Mouse (Mus musculus) liver, embryonic 11.5 days (tissue): Measurements from ENCODE around the gene Secisbp2l. TPM values are rescaled to one million over a fixed set of nuclear protein-coding genes. Genes with fewer than 3 reads are reported as not detected.

Experiments used
- ATAC-seq: fragments of 200-750 bp; cut with Nextera tagmentation; replicated peaks from 2 replicates; pipeline ENCODE4 v1.8.0; 2017; ENCODE audit warnings: moderate number of reproducible peaks, mild to moderate bottlenecking, moderate TSS enrichment, moderate library complexity; ENCODE audit not compliant: low FRiP score
- DNase-seq: peaks from one replicate; pipeline ENCODE4 v3.0.0-alpha.2; 2017; ENCODE audit warnings: low spot score
- H3K27ac ChIP-seq: fragments of 300-500 bp; sonication (generic); 2 replicates; pipeline ENCODE4 v1.5.1; 2014; ENCODE audit warnings: mild to moderate bottlenecking, low read depth, low read length, control low read depth
- H3K27me3 ChIP-seq: fragments of 300-500 bp; sonication (generic); replicated peaks from 2 replicates; pipeline ENCODE4 v1.6.1; 2014; ENCODE audit warnings: low read length, mixed read lengths; ENCODE audit not compliant: control insufficient read depth, insufficient read depth
- H3K36me3 ChIP-seq: fragments of 300-500 bp; sonication (generic); 2 replicates; pipeline ENCODE4 v1.6.1; 2014; ENCODE audit warnings: mild to moderate bottlenecking, low read length, moderate library complexity, mixed read lengths; ENCODE audit not compliant: control insufficient read depth, insufficient read depth
- H3K4me1 ChIP-seq: fragments of 300-500 bp; sonication (generic); replicated peaks from 2 replicates; pipeline ENCODE4 v1.6.1; 2014; ENCODE audit warnings: low read length, mixed read lengths; ENCODE audit not compliant: control insufficient read depth, insufficient read depth
- H3K4me2 ChIP-seq: fragments of 300-500 bp; sonication (generic); 2 replicates; pipeline ENCODE4 v1.6.1; 2014; ENCODE audit warnings: mild to moderate bottlenecking, control low read depth, moderate library complexity
- H3K4me3 ChIP-seq: fragments of 300-500 bp; sonication (generic); 2 replicates; pipeline ENCODE4 v1.5.1; 2014; ENCODE audit warnings: low read depth, low read length, control low read depth
- H3K9ac ChIP-seq: fragments of 300-500 bp; sonication (generic); 2 replicates; pipeline ENCODE4 v1.6.1; 2014; ENCODE audit warnings: low read depth, low read length, control low read depth
- H3K9me3 ChIP-seq: fragments of 300-500 bp; sonication (generic); 2 replicates; pipeline ENCODE4 v1.6.1; 2016; ENCODE audit warnings: low read length, inconsistent platforms, mixed read lengths; ENCODE audit not compliant: control insufficient read depth
- WGBS: fragments of 180-500 bp; shearing (Covaris S2); extraction: QIAGEN DNeasy Blood & Tissue Kit; methylation state at CpG from one replicate; pipeline ENCODE4 v1.1.7; 2014; 5-methylcytosine and 5-hydroxymethylcytosine counted together
- polyA plus RNA-seq: library from polyadenylated mRNA; unstranded; fragments of >200 nt; fragmentation: Nextera tagmentation; extraction: Ambion mirVana; gene quantifications from 2 replicates; pipeline ENCODE4 v1.2.1, GENCODE M21; 2014

The Secisbp2l gene
- polyA plus RNA-seq, 1 experiment from 2014 or later = 11.7 TPM

GRCm38 (mm10) chr2:125716599-125716998 lies 66.1 kb downstream of the Secisbp2l start:
- Histone ChIP-seq H3K9me3 (no peaks in the 10 kb centered on the region), H3K36me3 (no peaks in the 10 kb centered on the region), H3K4me3 (no peak overlapping the region), H3K27me3 (peaks cover 4% of the 10 kb centered on the region), H3K27ac (no peak overlapping the region), H3K4me2 (no peak overlapping the region), H3K4me1 (no peaks in the 10 kb centered on the region), H3K9ac (no peak overlapping the region)
- DNase-seq (no peak), ATAC-seq (no peak)
- 79% methylated on average over 8 of the region's 8 CpGs for WGBS

GRCm38 (mm10) chr2:125706510-125706921 lies 76.2 kb downstream of the Secisbp2l start:
- Histone ChIP-seq H3K9me3 (no peaks in the 10 kb centered on the region), H3K27ac (no peak overlapping the region), H3K9ac (no peak overlapping the region), H3K27me3 (no peaks in the 10 kb centered on the region), H3K4me3 (no peak overlapping the region), H3K4me1 (no peaks in the 10 kb centered on the region), H3K36me3 (no peaks in the 10 kb centered on the region), H3K4me2 (no peak overlapping the region)
- no peak for DNase-seq
- no peak for ATAC-seq
- WGBS = 81% methylated on average over 5 of the region's 5 CpGs

GRCm38 (mm10) chr2:125704907-125705631 lies 77.6 kb downstream of the Secisbp2l start:
- DNase-seq = no peak
- WGBS = 63% methylated on average over 12 of the region's 12 CpGs
- ATAC-seq = no peak
- no peak overlapping the region for H3K9ac ChIP-seq
- H3K4me2 ChIP-seq = no peak overlapping the region
- no peaks in the 10 kb centered on the region for H3K4me1 ChIP-seq
- H3K4me3 ChIP-seq = no peak overlapping the region
- no peaks in the 10 kb centered on the region for H3K9me3 ChIP-seq
- no peaks in the 10 kb centered on the region for H3K36me3 ChIP-seq
- no peak overlapping the region for H3K27ac ChIP-seq
- no peaks in the 10 kb centered on the region for H3K27me3 ChIP-seq

GRCm38 (mm10) chr2:125702851-125703250 lies 79.8 kb downstream of the Secisbp2l start:
- ATAC-seq = no peak
- Histone ChIP-seq H3K36me3 (no peaks in the 10 kb centered on the region), H3K4me2 (no peak overlapping the region), H3K4me3 (no peak overlapping the region), H3K4me1 (no peaks in the 10 kb centered on the region), H3K27ac (no peak overlapping the region), H3K9ac (no peak overlapping the region), H3K9me3 (no peaks in the 10 kb centered on the region), H3K27me3 (no peaks in the 10 kb centered on the region)
- 85% methylated on average over 2 of the region's 2 CpGs for WGBS
- DNase-seq = no peak

- no peaks in the 10 kb centered on the region for H3K27me3 ChIP-seq
- H3K9ac ChIP-seq = no peak overlapping the region
- no peak overlapping the region for H3K4me2 ChIP-seq
- no peak for ATAC-seq
- H3K9me3 ChIP-seq = no peaks in the 10 kb centered on the region
- no peaks in the 10 kb centered on the region for H3K36me3 ChIP-seq
- no peak overlapping the region for H3K4me3 ChIP-seq
- 64% methylated on average over 2 of the region's 2 CpGs for WGBS
- H3K4me1 ChIP-seq = no peaks in the 10 kb centered on the region
- DNase-seq = no peak
- H3K27ac ChIP-seq = no peak overlapping the region
Measured at GRCm38 (mm10) chr2:125701606-125702005, 81.1 kb downstream of the Secisbp2l start.

GRCm38 (mm10) chr2:125696219-125696618 lies 86.5 kb downstream of the Secisbp2l start:
- H3K27me3 ChIP-seq = no peaks in the 10 kb centered on the region
- 66% methylated on average over 2 of the region's 2 CpGs for WGBS
- H3K4me1 ChIP-seq = no peaks in the 10 kb centered on the region
- H3K9me3 ChIP-seq = no peaks in the 10 kb centered on the region
- no peak overlapping the region for H3K4me3 ChIP-seq
- H3K36me3 ChIP-seq = no peaks in the 10 kb centered on the region
- H3K9ac ChIP-seq = no peak overlapping the region
- DNase-seq = no peak
- H3K27ac ChIP-seq = no peak overlapping the region
- H3K4me2 ChIP-seq = no peak overlapping the region
- ATAC-seq = no peak

- no peak overlapping the region for H3K27ac ChIP-seq
- no peak overlapping the region for H3K9ac ChIP-seq
- no peaks in the 10 kb centered on the region for H3K27me3 ChIP-seq
- no peaks in the 10 kb centered on the region for H3K36me3 ChIP-seq
- no peaks in the 10 kb centered on the region for H3K9me3 ChIP-seq
- no peaks in the 10 kb centered on the region for H3K4me1 ChIP-seq
- ATAC-seq (no peak), DNase-seq (no peak)
- H3K4me3 ChIP-seq = no peak overlapping the region
- H3K4me2 ChIP-seq = no peak overlapping the region
- WGBS = 75% methylated on average over 2 of the region's 2 CpGs
Measured at GRCm38 (mm10) chr2:125694798-125695197, 87.9 kb downstream of the Secisbp2l start.

GRCm38 (mm10) chr2:125692010-125692409 lies 90.7 kb downstream of the Secisbp2l start:
- Histone ChIP-seq H3K4me3 (no peak overlapping the region), H3K9me3 (no peaks in the 10 kb centered on the region), H3K27ac (no peak overlapping the region), H3K27me3 (no peaks in the 10 kb centered on the region), H3K36me3 (no peaks in the 10 kb centered on the region), H3K4me1 (no peaks in the 10 kb centered on the region), H3K9ac (no peak overlapping the region), H3K4me2 (no peak overlapping the region)
- WGBS = 64% methylated on average over 2 of the region's 2 CpGs
- DNase-seq (no peak), ATAC-seq (no peak)
